Mouse (Mus musculus) B cell, adult 2 months (primary cell): ENCODE results near the gene Il23a.
"Not testable (repeated sequence)": the region's sequence is repeated elsewhere in the genome, so short reads cannot be mapped to it uniquely, and the experiment has no call there.

ENCODE experiments used
- DNase-seq, 2 experiments: peaks; one replicate each; pipeline ENCODE4 v3.0.0; 2022

The Il23a gene

GRCm38 (mm10) chr10:128303126-128304021 lies 4.8 kb upstream of the Il23a start, which contains the start of gene Pan2:
TSS of gene Pan2 (plus strand) at chr10:128303335.
- DNase-seq, result peak; percentile 98 to 99

GRCm38 (mm10) chr10:128302785-128303125 lies 4.2 kb upstream of the Il23a start:
- no peak for DNase-seq

DNA sequence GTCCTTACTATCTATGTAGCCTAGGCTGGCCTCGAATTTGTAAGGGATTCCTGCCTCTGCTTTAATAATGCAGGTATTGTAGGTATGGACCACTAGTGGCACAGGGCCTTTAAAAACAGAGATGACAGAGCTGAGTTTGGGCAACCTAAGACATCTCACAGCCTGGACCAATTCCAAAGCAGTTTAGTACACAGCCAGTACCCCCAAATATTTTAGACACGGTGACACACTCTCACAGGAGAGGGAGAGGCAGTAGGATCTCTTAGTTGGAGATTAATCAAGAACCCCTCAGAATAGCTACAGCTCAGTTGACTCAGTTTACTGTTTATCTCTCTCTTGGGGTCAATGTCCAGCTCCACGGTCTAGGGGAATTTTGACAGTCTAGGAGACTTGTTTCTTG lies 3.8 kb upstream of the Il23a start:
- DNase-seq, result no peak

DNA sequence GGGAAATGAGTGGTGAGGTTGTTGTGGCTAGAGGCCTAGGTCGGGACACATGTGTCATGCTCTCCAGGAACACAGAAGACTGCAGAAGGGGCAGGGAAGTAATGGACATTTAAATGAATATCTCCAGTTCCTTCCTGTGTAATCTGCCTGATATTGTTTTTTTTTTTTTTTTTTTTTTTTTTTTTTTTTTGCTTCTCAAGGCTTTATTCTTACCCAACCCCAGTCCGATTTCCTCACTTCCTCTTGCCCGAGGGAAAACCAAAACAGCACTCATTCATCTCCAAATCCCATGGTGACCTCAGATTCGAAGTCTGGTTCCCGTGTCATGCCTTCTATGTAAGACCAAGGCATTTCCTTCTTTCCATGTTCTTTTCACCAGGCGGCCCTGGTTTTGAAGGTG lies 309 bp downstream of the Il23a start:
- no peak for DNase-seq

DNA sequence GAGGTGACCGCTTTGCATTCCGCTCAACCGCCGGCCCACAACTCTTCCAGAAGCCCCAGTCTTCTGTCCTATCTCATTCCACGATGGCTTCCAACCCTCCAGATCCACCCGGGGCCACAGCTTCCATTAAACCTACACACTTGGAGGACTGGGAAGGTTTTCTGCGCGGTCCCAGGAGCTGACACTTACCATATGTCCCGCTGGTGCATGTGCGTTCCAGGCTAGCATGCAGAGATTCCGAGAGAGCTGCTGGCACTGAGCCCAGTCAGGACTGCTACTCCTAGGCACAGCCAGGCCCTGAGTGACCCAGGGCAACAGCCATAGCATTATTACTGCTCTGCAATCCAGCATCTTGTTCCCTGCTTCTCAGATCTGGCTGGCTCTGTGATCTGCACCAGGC lies 930 bp downstream of the Il23a start:
- DNase-seq, result no peak

GRCm38 (mm10) chr10:128297221-128297620 lies 1.3 kb downstream of the Il23a start:
- no peak for DNase-seq

GRCm38 (mm10) chr10:128296370-128297090 lies 2.0 kb downstream of the Il23a start:
- DNase-seq, result no peak

- not testable (repeated sequence) for DNase-seq
Observed at GRCm38 (mm10) chr10:128290594-128290993, 8.0 kb downstream of the Il23a start.

DNA sequence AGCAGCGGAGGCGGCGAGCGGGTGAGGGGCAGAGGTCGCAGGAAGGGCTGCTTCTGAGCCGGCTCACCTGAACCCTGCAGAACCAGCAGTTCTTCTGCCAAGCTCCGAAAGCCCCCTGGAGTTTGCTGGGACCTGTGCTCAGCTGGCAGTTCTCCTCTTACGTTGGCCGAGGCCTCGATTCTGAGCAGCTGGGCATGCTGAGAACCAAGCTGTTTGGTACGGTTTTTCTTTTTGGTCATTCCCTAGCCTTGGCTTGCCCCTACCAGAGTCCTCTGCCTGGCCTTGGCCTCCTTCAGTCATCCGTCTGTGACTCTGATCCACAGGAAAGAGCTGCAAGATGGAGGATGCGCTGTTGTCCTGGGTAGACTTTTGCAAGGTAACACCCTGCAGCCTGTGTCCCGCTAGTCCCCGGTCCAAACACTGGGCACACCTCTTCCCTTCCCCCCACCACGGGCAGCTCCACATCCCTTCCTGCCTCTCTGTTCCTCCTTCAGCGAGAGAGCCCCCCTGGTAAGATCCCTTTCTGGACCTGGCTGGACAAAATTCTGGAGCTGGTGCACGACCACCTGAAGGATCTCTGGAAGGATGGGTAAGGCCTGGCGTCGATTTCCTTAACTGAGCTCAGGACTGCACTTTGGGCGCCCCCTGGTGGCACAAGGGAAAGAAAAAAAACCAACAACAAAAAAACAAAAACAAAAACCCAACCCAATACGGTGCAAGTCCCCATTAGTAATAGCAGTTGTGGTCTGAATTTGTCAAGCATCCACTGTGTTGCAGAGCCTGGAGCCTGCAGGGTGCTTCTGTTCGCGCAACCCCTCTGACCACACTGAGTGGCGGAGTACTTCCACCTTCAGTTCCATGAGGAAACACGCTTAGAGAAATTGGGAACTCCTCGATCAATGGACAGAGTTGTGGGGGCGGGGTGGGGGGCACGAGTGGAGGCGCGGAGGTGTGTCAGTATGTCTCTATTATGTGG lies 14.7 kb downstream of the Il23a start:
- peak; percentile 84 for DNase-seq

DNA sequence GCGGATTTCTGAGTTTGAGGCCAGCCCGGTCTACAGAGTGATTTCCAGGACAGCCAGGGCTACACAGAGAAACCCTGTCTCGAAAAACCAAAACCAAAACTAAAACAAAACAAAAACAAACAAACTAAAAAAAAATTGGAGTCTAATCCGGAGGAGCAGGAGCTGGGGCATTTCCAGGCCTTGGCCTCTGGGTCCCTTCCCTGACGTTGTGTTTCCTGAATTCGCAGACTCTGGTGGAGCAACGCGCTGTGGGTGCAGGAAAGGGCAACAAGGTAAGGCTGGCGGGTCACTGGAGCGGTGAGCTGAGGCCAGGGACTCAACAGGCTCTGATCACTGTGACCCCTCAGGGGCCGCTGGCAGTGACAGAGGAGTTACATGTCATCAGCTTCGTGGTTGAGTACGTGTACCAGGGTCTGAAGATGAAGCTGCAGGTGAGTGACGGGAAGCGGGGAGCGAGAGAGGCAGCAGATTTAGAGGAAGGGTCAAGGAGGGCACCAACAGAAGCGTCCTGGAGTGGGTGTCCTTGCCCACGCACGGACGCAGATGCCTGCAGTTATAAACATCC lies 15.6 kb downstream of the Il23a start:
- DNase-seq, result no peak

DNA sequence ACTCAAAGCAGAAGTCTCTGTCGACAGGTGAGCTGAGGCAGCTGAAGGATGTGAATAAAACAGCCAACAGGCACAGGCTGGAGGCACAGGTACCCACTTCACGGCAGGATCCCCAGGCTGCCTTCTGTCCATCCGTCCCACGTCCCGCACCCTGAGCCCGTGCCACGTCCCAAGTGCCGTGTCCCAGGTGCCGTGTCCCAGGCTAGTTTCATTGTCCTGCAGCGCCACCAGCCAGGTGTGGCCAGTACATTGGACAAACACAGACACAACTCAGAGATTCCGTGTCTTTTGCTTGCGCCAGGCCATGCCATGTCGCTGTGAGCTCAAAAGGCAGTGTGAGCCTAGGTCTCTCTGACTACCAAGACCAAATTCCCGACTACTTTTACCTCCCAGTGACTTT lies 16.9 kb downstream of the Il23a start:
- no peak for DNase-seq

GRCm38 (mm10) chr10:128280943-128281342 lies 17.6 kb downstream of the Il23a start:
- DNase-seq, result no peak

GRCm38 (mm10) chr10:128278158-128278557 lies 20.4 kb downstream of the Il23a start:
- DNase-seq, result no peak

GRCm38 (mm10) chr10:128275374-128275773 lies 23.2 kb downstream of the Il23a start:
- not testable (repeated sequence) for DNase-seq

GRCm38 (mm10) chr10:128272819-128273439 lies 25.6 kb downstream of the Il23a start:
- not testable (repeated sequence) for DNase-seq

- DNase-seq, result no peak
Observed at GRCm38 (mm10) chr10:128271883-128272282, 26.7 kb downstream of the Il23a start.

DNA sequence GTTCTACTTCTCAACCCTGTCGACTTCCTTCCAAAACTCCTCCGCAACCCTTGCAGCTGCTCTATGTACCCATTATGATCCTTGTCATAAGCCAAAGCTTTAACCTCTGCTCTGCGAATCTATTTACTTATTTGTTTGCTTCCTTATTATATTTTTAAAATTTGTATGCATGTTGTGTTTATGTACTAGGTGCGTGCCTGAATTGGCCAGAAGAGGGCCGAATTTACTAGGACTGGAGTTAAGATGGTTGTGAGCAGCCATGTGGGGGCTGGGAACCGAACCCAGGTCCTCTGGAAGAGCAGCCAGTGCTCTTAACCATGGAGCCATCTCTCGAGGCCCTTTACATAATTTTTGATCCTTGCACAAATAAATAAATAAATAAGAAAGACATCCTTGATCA lies 27.7 kb downstream of the Il23a start:
- DNase-seq, result peak in 1 of 2 experiments; percentile 32

- peak; percentile 91 to 93 for DNase-seq
Observed at GRCm38 (mm10) chr10:128270287-128270841, 28.2 kb downstream of the Il23a start, which contains the start of gene Stat2. TSS of gene Stat2 (plus strand) at chr10:128270559.

- no peak for DNase-seq
Observed at GRCm38 (mm10) chr10:128269206-128269910, 29.2 kb downstream of the Il23a start.

- DNase-seq, result no peak
Observed at GRCm38 (mm10) chr10:128268371-128268770, 30.2 kb downstream of the Il23a start, which contains the start of gene Apof. TSS of gene Apof (plus strand) at chr10:128268671.
